Mouse (Mus musculus) kidney, postnatal 25 days (tissue): Measurements from ENCODE around the gene Lfng.

Experiments used
- DNase-seq, 2 experiments: peaks; one replicate each; pipeline ENCODE4 v3.0.0; 2021; ENCODE audit warnings: mixed read lengths in 2 of 2

Gene Lfng

DNA sequence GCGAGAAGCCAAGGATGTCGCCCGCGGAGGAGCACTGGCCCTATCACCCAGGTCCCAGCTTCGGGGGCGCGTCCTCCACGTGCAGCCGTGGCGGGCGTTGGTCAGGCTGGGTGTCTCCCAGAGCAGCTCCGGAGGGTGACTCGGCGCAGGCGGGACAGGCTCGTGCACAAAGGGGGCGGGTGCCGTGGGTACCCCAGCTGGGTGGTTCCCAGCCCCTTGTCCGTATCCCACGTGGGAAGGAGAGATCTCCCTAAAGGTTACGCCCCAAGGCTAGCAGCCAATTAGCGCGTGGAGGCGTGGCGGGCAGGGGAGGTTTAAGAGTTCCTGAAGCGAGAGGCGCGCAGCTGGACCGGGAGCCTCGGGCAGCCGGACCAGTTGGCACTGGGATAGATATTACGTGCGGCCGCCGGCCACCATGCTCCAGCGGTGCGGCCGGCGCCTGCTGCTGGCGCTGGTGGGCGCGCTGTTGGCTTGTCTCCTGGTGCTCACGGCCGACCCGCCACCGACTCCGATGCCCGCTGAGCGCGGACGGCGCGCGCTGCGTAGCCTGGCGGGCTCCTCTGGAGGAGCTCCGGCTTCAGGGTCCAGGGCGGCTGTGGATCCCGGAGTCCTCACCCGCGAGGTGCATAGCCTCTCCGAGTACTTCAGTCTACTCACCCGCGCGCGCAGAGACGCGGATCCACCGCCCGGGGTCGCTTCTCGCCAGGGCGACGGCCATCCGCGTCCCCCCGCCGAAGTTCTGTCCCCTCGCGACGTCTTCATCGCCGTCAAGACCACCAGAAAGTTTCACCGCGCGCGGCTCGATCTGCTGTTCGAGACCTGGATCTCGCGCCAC, at the start of gene Lfng:
Gene Lfng (plus strand): TSS at position 320 of the 835 bp plus-strand sequence.
- peak; percentile 93 to 97 for DNase-seq

DNA sequence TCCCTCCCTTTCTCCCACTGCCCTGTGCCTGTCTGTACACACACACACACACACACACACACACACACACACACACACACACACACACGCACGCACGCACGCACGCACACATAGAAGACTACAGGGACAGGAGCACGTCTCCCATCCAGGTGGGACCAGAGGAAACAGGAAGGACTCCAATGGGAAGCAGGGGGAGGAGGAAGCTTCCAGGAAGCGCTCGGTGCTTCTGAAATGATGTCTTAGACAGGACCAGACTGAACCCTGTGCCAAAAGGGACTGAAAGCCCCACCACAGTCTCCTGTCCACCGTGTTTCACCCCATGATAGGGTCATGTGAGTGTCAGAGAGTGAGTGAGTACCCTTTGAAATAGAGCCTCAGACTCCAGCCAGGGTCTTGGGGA, 44.5 kb upstream of the Lfng start:
- DNase-seq, result no peak

DNA sequence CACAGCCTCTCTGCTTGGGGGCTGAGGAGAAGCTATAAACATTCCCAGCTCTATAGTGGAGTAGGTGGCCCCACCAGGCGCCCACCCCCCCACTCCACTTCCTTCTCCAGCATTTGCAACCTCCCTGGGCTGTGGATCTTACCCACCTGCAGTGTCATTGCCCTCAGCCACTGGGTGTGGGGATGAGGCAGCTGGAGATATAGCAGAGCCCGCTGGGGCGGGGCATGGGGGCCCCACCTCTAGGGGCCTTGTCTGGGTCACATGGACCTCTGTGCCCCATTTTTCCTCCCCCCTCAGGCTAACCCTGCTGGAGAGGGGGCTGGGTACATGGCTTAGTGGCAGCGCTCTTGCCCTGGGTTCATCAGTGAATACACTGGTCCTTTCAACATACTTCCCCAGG, 42.2 kb upstream of the Lfng start, which contains the start of gene Grifin:
Gene Grifin (minus strand): TSS at position 176 of the 400 bp plus-strand sequence.
- DNase-seq, result no peak

DNA sequence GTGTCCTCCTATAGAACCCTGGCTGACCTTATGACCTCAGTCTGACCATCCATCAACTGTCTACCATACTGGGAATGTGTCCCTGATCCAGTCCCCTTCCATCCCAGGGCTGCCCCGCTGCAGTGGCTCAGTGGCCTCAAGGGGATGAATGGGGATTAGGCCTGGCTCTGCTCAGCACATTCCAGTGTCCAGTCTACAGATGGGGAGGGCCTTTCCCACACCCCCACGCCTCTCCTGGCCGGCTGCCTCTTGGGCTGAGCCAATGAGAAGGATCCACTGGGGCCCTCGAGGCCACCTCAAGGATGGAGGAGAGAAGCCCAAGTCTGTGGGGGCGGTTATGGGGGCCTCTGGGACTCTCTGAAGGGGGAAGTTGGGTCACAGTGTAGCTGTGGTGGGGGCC, 41.7 kb upstream of the Lfng start:
- peak; percentile 23 to 58 for DNase-seq

DNA sequence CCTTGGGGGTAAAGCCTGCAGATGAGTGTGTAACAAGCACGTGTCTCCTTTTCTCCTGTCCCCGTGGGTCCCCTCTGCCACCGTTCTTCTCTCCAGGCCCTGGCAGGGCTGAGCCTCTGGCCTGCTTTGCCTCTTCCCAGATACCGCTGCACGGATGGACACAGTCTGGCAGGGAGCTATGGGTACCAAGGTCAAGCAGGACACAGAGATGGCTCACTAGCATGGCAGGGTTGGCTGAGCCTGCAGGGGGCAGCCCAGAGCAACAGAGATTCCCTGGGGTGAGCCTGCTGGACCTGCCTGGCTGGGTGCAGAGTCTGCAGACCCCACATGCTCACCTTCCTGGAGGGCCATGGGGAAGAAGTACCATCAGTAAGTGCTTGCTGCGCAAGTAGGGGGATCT, 41.3 kb upstream of the Lfng start:
- peak; percentile 55 to 56 for DNase-seq

DNA sequence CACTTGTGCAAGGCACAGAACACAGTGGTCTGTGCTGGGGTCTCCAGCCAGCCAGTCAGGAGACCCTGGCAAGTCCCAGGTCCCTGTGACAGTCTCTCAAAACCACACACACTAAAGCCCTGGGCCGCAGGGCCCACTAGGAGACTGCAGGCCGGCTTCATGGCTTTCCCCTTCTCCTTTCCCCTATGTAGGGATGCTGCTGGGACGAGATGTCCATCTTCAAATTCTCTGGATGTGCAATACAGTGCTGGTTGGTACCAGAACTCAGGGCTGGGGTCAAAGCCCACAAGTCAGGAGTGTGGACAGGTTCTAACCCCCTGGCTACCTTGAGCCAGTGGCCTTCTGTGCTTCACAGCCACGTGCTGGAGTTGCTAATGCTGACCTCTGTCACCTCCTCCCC, 40.8 kb upstream of the Lfng start:
- DNase-seq, result no peak

DNA sequence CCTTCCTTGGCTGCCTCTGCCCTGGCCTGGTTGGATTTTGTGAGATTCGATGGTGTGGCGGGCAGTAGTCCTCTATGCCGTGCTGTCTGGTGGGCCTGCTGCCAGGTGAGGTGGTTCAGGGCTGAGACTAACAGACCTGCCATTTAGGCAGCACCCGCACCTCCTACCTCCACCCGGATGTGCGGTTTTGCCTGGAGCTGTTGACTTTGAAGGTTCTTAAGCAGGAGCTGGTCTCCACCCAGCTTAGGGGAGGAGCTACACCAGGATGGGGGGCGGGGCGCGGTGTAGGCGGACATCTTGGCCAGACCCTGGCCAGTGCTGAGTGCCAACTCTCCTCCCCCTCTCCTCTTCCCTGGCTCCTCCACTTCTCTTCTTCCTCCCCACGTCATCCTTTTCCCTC, 39.8 kb upstream of the Lfng start:
- DNase-seq, result peak; percentile 82 to 86

DNA sequence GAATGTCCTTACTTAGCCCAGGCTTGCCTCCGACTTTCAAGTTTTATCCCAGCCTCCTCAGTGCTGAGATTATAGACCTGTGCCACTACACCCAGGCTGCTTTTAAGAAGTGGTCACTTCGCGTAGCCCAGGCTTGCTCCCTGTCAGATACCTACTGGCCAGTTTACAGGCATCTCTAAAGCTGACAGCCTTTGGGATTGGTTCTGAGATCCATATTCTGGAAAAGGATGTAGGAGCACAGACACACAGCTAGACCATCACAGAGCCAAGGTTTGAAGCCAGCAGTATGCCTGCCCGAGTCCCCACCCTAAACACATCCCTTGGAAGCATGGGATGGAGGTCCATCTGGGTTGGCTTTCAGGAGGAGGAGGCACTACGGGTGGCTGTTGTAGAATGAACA, 39.4 kb upstream of the Lfng start:
- no peak for DNase-seq

DNA sequence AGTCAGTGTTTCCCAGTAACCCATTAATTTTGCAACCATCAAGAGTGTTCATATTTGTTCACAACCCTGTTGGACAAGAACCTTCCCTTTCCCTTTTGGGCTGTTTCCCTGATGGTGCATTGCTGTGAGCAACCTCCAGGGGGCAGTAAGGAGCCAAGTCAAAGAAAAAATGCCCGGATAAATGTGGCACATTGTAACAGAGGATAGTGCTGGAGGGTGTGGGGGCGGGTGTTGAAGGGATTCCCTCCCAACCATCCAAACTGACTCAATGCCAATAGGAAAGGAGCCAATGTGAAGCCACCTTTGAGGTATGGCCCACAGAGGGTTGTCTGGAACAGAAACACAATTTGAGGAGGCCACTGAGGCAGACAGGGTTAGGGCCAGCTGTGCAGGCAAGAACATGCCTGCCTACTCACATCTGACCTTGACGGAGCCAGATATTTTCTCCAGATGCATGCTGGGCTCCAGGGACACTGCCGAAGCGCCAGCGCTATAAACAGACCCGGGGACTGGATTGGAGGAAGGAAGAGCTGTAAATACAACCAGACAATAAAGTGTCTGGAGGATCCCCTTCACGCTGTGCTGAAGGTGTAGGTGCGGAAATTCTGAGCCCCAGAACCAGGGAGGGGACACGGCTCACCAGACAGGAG, 38.7 kb upstream of the Lfng start:
- peak; percentile 58 to 72 for DNase-seq

DNA sequence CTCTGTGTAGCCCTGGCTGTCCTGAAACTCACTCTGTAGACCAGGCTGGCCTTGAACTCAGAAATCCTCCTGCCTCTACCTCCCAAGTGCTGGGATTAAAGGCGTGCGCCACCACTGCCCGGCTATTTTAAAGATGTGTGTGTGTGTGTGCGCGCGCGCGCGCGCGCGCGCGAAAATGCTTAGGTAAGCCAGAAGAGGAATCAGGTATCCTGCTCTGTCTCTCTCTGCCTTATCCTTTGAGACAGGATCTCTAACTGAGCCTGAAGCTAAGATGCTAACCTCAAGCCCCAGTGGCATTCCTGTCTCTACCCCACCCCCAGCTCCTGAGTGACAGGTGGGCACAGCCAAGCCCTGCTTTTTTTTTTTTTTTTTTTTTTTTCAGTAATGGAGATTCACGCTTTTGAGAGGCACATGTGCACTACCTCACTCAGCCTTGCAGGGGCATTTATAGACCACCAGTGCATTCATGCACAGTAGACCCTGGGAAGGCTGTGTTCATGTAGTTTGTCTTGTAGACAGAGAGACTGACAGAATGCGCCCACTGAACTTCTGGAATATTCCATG, 38.0 kb upstream of the Lfng start:
- no peak for DNase-seq

DNA sequence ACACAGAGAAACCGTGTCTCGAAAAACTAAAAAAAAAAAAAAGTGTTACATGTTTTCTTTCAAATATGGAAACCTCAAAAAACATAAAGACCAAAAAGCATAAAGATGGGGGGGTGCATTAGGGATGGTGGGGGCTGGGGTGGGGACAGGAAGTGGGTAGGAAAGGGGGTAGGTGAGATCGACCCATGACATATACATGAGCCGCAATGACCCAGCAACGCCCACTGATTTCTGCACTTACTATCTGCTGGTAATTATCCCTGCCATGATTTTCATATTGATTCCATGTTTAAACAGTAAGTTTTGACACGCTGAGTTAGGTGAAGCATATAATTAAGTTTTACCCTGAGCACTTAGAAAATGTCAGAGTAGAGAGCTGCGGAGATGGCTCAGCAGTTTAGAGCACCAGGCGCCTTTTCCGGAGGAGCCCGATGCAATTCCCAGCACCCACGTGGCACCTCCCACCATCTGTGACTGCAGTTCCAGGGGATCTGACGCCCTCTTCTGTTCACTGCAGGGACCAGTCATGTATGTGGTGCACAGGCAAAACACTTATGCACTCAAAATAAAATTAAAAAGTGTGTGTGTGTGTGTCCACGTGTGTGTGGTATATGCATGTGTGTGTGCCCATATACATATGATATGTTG, 36.8 kb upstream of the Lfng start:
- DNase-seq, result no peak

DNA sequence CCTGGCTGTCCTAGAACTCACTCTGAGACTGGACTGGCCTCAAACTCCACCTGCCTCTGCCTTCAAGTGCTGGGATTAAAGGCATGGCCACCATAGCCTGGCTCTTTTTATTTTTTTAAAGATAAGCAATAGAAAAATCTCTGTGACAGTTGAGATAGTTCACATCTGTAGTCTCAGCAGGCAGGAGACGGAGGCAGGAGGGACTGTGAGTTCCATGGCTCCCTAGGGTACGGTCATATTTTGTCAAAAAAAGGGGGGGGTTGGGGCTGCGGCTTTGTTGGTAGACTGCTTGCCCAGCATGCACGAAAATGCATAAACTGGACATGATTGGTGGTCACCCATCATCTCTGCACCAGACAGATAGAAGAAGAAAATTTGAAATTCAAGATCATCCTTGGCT, 35.9 kb upstream of the Lfng start:
- no peak for DNase-seq

DNA sequence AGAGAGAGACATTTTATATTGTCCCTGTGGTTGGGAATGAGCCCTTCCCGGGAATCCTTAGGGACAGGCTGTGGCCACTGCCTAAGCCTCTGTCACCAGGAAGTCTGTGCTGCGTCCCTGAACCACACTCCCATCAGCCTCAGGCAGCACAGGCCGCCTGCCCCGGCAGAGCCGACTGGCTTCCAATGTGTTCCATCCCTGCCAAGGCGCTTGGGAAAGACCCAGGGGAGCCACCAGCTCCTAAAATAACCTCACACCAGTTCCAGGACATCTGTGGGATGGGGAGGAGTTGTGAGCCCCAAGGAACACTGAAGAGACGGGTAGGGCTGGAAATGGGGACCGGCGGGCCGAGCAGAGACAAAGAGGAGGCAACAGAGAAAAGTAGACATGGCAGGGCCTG, 35.4 kb upstream of the Lfng start:
- DNase-seq, result peak; percentile 53 to 83

DNA sequence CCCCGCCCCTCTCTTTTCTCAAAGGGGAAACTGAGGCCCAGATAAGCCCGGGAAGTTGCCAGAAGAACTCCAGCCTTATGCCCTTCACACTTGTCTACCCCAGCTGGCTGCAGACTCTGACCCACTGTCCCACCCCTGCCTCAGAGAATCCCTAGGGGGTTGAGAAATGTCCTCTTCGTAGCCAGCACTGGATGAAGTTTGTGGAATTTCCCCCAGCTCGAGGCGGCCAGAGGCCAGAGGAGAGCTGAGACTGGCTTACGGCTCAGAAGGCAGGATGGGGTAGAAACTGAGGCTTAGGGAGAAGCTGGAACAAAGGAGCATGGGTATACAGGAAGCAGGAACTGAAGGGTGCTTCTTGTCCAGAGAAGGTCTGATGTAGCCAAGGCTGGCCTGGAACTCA, 34.5 kb upstream of the Lfng start:
- DNase-seq, result peak; percentile 47 to 75

DNA sequence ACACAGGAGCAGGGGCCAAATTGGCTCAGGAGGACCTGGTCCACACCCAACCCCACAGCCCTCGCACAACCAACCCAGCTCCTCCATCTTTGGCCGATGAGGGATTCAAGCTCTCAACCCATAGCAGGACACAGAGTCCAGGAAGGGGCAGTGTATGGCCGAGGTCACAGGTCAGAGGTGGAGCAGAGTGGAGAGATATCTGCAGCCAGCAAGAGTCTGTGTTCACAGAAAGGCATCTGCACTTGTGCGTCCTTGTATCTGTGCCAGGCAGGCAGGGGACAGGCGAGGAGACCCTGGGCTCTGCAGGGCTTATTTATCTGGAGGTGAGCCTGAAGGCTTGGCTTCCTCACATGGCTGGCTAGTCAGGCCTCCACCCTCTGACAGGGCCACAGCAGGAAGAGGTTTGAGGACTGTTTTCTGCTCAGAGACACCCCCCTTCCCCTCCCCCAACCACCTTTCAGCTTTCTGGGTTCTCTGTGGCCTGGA, 31.7 kb upstream of the Lfng start:
- peak; percentile 63 to 83 for DNase-seq

DNA sequence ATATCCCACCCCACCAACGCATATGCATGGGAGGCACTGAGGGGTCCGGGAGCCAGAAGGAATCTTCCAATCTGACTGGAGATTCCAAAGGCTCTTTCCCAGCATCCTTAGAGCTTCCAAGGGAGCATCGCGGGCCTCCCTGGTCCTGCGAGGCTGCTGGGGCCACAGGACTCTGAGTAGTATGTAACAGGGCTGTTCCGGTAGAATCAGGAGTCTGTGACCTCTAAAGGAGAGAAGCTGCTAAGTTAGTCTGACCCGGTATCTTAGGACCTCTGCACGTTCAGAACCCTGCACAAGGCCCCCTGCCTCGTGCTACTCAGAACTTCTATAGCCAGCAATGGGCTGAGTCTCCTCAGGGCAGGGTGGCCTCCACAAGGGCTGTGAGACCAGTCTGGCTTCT, 27.9 kb upstream of the Lfng start:
- no peak for DNase-seq

DNA sequence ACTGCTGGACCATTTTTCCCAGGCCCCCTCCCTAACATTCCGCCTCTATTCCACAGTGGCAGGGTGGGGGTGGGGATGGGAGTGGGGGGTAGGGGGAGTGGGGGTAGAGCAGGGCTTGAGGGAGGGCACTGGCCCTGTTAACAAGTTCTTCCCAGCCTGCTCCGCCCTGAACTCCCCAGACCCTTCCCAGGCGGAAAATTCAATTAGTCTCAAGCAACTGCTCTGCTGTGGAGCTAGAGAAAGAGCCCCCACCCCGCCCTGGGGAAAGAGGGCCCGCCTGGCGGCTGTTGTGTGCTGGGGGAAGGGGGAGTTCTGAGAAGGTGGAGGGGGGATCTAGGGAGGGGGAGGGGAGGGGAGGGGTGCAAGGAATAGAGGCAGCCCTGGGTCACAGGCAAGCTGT, 27.3 kb upstream of the Lfng start:
- no peak for DNase-seq

DNA sequence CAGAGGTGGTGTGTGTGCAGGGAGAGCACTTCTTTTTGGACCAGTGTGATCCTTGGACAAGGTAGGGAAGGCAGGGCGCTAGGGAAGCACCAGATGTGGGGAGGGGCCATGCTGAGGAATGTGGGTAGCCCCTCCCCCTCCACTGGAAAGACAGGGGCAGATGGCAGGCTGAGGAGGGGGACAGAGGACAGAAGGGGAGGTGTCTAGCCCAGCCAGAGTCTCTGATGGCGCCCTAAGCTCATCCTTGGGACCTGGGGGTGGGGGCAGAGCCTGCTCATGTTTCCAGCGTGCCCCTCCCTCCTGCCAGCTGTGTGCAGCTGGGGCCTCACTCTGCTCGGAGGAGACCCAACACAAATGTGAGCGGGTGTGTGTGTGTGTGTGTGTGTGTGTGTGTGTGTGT, 25.6 kb upstream of the Lfng start:
- peak in 1 of 2 experiments; percentile 48 for DNase-seq

DNA sequence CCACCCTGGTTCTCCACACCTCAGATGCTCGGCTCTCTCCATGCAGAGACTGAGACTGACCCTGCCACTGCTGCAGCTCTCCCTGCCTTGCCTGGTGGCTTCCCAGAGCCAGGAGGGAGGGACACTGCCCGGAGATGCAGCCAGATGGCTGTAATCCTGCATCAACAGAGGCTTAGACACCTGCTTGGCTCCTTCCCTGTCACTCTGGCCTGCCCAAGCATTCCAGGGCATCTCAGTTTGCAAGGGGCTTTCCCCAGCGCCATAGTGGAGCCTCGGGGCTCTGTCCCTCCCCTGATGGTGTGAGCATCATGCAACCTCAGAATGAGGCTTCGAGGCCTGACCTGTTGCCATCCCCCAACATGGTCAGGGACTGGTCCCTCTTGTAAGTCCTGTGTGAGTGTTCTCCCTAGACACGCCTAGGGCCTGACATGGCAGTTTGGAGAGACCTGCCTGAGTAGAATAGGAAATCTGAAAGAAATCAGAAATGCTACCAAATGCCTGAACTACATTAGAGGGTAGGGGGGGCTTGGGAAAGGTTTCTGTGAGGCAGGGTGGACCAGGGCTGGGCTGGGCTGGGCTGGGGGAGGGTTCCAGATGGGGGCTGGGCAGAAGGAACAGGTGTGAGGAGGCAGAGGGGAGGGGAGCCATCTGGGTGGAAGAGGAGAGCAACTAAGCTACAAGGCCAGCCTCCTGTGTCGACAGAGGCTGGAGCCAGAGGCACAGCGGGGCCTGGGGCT, 24.0 kb upstream of the Lfng start:
- no peak for DNase-seq

DNA sequence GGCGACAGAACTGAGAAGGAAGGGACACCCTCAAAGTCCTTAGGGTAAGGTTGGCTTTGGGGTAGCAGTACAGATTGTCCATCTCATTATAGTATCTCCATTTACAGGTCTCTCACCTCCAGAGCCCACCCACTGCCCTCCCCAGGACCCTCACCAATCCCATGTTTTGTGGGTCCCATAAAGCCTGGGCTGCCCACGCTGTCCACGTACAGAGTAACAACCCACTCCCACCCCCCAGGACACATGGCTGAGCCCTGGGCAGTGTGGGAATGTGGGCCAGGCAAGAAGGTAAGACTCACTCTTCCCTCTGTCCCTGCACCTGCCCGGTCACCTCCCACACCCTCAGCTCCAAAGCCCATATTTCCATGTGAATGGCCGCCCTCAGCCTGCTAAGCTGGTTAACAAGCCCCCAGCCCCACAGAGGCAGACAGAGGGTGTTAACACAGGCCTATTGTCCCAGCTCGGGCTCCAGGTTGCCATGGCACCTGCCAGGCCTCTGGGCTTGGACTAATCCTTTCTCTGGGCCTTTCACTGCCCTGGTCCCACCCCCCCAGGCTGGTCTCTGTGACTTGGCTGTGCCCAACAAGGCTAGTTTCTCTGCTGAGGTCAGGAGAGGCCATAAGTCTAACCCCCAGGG, 23.3 kb upstream of the Lfng start:
- DNase-seq, result no peak

DNA sequence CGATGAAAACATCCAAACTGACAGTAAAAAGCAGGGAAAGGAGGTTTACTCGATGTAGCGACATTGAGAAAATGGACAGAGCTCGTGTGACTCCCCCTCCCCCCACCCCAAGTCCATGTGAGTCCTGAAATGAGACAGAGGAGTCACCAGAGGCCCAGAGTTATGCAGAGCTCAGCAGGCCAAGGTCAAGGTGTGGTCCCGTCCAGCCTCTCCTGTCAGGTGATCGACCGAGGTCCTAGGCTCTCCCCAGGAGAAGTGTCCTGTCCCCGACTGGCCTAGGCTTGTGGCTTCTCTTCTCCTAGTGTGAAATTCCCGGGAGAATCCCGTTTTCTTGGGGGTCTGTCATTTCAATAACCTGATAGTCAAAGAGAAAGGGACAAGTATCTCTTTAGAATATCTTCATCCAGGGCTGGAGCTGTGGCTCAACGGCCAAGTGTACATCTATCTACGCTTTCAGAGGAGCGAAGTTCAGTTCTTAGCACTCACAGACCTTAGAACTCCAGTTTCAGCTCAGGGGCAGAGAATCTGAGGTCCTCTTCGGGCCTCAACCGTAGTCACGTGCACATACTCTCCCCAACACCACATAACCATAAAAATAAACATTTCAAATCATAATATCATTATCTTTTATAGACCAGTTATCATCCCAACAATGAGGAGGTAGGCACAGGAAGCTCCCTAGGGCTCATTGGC, 17.9 kb upstream of the Lfng start:
- no peak for DNase-seq

DNA sequence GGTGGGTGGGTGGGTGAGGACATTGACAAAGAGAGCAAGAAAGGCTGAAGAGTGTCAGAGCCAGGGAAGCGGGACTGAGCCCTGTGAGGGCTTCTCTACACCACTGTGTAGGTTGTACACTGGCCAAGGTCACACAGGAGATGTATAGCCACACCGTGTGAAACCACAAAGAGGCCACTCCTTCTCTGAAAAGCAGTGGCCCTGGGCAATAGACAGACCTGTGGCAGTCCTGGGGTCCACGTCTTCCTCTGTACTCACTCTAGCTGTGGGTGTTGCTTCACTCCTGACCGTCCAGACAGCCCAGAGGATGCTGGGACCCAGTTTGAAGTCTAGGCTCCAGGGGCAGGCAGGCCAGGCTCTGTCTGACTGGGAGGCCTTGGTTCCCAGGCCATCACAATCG, 12.3 kb upstream of the Lfng start:
- no peak for DNase-seq
